Mouse (Mus musculus) bone marrow macrophage, adult 2 months (primary cell): Measurements from ENCODE around the gene Smurf1.

Experiments used
- CTCF ChIP-seq: IDR thresholded peaks from 2 replicates; pipeline ENCODE4 v1.5.1; 2012; ENCODE audit warnings: low read depth, mild to moderate bottlenecking, low read length, moderate library complexity
- POLR2A ChIP-seq: IDR thresholded peaks from 2 replicates; pipeline ENCODE4 v1.6.1; 2012; ENCODE audit warnings: mild to moderate bottlenecking, low read depth, low read length, borderline replicate concordance

GRCm38 (mm10) chr5:144901035-144901434 is 64.6 kb downstream of the Smurf1 start:
- TF ChIP-seq CTCF (no peak), POLR2A (no peak)
